Mouse (Mus musculus) CH12.LX (cell line): ENCODE results near the gene Stau1. TPM values are rescaled to one million over a fixed set of nuclear protein-coding genes. Genes with fewer than 3 reads are reported as not detected.

ENCODE experiments used
- DNase-seq: peaks from one replicate; pipeline ENCODE4 v3.0.0-alpha.2; 2013; ENCODE audit errors: extremely low read depth
- H3K27ac ChIP-seq: 2 replicates; pipeline ENCODE4 v1.5.1; 2012; ENCODE audit warnings: low read depth, mild to moderate bottlenecking, control low read depth, moderate library complexity; ENCODE audit not compliant: insufficient read depth
- H3K27me3 ChIP-seq: replicated peaks from 2 replicates; pipeline ENCODE3; 2012; ENCODE audit warnings: inconsistent platforms
- H3K36me3 ChIP-seq, 2 experiments: replicated peaks in 1 of 2; 2 replicates each; pipeline versions ENCODE3 to v1.6.1; 2012; ENCODE audit warnings: inconsistent platforms in 1 of 2, low read length in 1 of 2, mild to moderate bottlenecking in 1 of 2, mixed read lengths in 1 of 2, moderate library complexity in 1 of 2; ENCODE audit not compliant: control insufficient read depth in 1 of 2, insufficient read depth in 1 of 2
- H3K4me1 ChIP-seq, 2 experiments: 2 replicates each; pipeline ENCODE4 v1.6.1; 2012; ENCODE audit warnings: inconsistent platforms in 1 of 2, moderate library complexity in 1 of 2; ENCODE audit not compliant: insufficient read depth in 2 of 2, control insufficient read depth in 1 of 2
- H3K4me2 ChIP-seq: 2 replicates; pipeline ENCODE4 v1.6.1; 2012; ENCODE audit warnings: low read depth, mild to moderate bottlenecking, control low read depth; ENCODE audit not compliant: poor library complexity, insufficient read depth, severe bottlenecking
- H3K4me3 ChIP-seq, 3 experiments: fragments of 150-350 bp in 1 of 3; sonication (generic) in 1 of 3; replicated peaks in 1 of 3; 2 replicates each; pipeline versions ENCODE3 to v1.5.1; 2011 to 2012; ENCODE audit warnings: low read depth in 2 of 3, low read length in 2 of 3, mild to moderate bottlenecking in 2 of 3, moderate library complexity in 2 of 3, control low read depth in 1 of 3, improper control_type of control experiment in 1 of 3, inconsistent platforms in 1 of 3, mixed read lengths in 1 of 3; ENCODE audit not compliant: poor library complexity in 1 of 3
- H3K79me2 ChIP-seq: replicated peaks from 2 replicates; pipeline ENCODE4 v1.6.1; 2012; ENCODE audit warnings: mild to moderate bottlenecking, moderate library complexity; ENCODE audit not compliant: control insufficient read depth, poor library complexity, insufficient read depth, severe bottlenecking; ENCODE audit errors: extremely low read depth
- H3K9ac ChIP-seq: 2 replicates; pipeline ENCODE4 v1.6.1; 2012; ENCODE audit warnings: low read depth, mild to moderate bottlenecking, control low read depth, moderate library complexity; ENCODE audit not compliant: insufficient read depth
- H3K9me3 ChIP-seq: replicated peaks from 2 replicates; pipeline ENCODE3; 2012; ENCODE audit warnings: low read length, inconsistent platforms, mixed read lengths
- EP300 ChIP-seq: IDR thresholded peaks from 2 replicates; pipeline ENCODE4 v1.6.1; 2011; ENCODE audit warnings: low read length, improper control_type of control experiment
- MAFK ChIP-seq: IDR thresholded peaks from 2 replicates; pipeline ENCODE4 v1.6.1; 2011; ENCODE audit warnings: low read length, improper control_type of control experiment; ENCODE audit not compliant: insufficient replicate concordance
- MXI1 ChIP-seq: IDR thresholded peaks from 2 replicates; pipeline ENCODE4 v1.6.1; 2011; ENCODE audit warnings: mild to moderate bottlenecking, low read depth, low read length, improper control_type of control experiment
- NELFE ChIP-seq: IDR thresholded peaks from 2 replicates; pipeline ENCODE4 v1.6.1; 2011; ENCODE audit warnings: low read depth, low read length, improper control_type of control experiment
- NRF1 ChIP-seq: IDR thresholded peaks from 2 replicates; pipeline ENCODE4 v1.6.1; 2014; ENCODE audit warnings: low read depth, mild to moderate bottlenecking, inconsistent platforms, low read length, improper control_type of control experiment, moderate library complexity
- RAD21 ChIP-seq: IDR thresholded peaks from 2 replicates; pipeline ENCODE4 v1.6.1; 2011; ENCODE audit warnings: low read depth, mild to moderate bottlenecking, low read length, improper control_type of control experiment, moderate library complexity
- RCOR1 ChIP-seq: conservative IDR thresholded peaks from 2 replicates; pipeline ENCODE4 v1.6.1; 2012; ENCODE audit warnings: low read depth, mild to moderate bottlenecking, inconsistent platforms, low read length, improper control_type of control experiment
- USF2 ChIP-seq: conservative IDR thresholded peaks from 2 replicates; pipeline ENCODE4 v1.6.1; 2011; ENCODE audit warnings: low read depth, low read length, improper control_type of control experiment
- ZKSCAN1 ChIP-seq: IDR thresholded peaks from 2 replicates; pipeline ENCODE4 v1.6.1; 2012; ENCODE audit warnings: low read depth, inconsistent platforms, low read length, improper control_type of control experiment, borderline replicate concordance
- dilution Hi-C: fragments of 300-500 bp; cut with MboI; formaldehyde crosslinking; loops from 2 replicates; pipeline ENCODE4 v1.14.3; 2020; ENCODE audit warnings: low sequenced_read_pairs; ENCODE audit not compliant: extremely low pct_unique_long_range_greater_than_20kb, extremely low pct_ligation_motif_present
- in situ Hi-C: fragments of 300-500 bp; cut with MboI; formaldehyde crosslinking; loops from 3 replicates; pipeline ENCODE4 v1.14.3; 2019; ENCODE audit warnings: low sequenced_read_pairs, low pct_ligation_motif_present, low pct_unique_long_range_greater_than_20kb, mixed read lengths
- polyA plus RNA-seq: library from polyadenylated mRNA; unstranded; fragments of >175 nt; gene quantifications from 2 replicates; pipeline ENCODE4 v1.2.1, GENCODE M21; 2012; ENCODE audit warnings: low read depth; ENCODE audit not compliant: insufficient read length
- total RNA-seq, 2 experiments: library from RNA; depleted of rRNA; stranded (reverse); fragments of 300-350 nt in 1 of 2; fragments of >200 nt in 1 of 2; gene quantifications; 2 replicates each; pipeline ENCODE4 v1.2.3; 2012 to 2014

Stau1 gene
- total and polyA plus RNA-seq, 3 experiments = 8.0 to 36.2 (median 10.3) TPM

DNA sequence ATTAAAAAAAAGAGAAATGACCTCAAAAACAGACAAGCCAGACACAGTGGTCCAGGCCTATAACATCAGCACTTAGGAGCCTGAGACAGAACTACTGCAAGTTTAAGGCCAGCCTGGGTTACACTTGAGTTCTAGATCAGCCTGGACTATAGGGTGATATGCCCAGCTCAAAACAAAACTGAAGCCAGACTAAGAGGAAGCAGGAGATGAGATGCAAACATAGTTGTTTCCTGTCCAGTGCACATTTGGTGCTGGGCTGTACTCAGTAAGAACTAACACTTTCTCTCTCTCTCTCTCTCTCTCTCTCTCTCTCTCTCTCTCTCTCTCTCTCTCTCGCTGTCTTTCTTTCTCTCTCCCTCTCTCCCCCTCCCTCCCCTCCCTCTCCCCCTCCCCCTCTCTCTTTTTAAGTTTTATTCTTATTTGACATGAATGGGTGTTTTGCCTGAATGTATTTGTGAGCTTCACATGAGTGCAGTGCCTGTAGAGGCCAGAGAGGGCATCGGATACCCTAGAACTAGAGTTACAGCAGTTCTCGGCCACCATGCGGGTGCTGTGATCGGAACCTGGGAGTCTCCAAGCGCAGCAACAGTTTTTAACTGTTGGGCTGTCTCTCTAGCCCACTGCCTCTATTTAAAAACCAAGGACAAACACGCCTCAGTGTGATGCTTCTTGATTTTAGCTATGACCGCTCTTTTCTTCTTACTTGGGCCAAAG is 95.2 kb downstream of the Stau1 start (continued):
- TF ChIP-seq RCOR1 = no peak
- no peak for TF ChIP-seq MXI1
- TF ChIP-seq MAFK = no peak
- TF ChIP-seq ZKSCAN1 = no peak
- no peak for TF ChIP-seq NRF1

DNA sequence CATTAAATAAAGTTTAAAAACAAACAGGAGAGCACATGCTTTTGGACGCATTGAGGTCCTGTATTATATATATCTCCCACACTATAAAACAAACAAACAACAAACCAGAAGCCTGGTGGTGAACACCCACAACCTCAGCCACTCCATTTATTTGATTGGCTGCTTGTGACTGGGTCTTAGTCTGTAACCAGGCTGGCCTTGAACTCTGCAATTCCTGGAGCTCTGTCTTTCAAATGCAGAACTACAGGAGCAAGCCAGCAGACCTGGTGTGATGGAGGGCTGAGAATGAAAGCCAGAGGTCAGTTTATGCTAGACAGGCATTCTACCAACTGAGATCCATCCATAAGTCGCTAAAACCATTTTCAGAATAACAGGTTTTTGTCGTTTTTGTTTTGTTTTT is 96.4 kb downstream of the Stau1 start:
- no peak for DNase-seq
- Histone ChIP-seq H3K27me3 (no peaks in the 10 kb centered on the region), H3K9me3 (peaks cover 5% of the 10 kb centered on the region), H3K4me2 (no peak overlapping the region), H3K79me2 (no peaks in the 10 kb centered on the region), H3K9ac (no peak overlapping the region), H3K36me3 (peaks cover 2 to 23% of the 10 kb centered on the region in 2 experiments), H3K4me1 (peaks cover 2 to 16% of the 10 kb centered on the region in 2 experiments; a peak in 2 of 4 replicates), H3K27ac (no peak overlapping the region)
- dilution Hi-C loops (no loop called here), in situ Hi-C loops (no loop called here)
- TF ChIP-seq NRF1 (no peak), RAD21 (no peak), NELFE (no peak), ZKSCAN1 (no peak), USF2 (no peak)
- TF ChIP-seq, all 38 proteins: peak for 0
- no peak overlapping the region for H3K4me3 ChIP-seq

DNA sequence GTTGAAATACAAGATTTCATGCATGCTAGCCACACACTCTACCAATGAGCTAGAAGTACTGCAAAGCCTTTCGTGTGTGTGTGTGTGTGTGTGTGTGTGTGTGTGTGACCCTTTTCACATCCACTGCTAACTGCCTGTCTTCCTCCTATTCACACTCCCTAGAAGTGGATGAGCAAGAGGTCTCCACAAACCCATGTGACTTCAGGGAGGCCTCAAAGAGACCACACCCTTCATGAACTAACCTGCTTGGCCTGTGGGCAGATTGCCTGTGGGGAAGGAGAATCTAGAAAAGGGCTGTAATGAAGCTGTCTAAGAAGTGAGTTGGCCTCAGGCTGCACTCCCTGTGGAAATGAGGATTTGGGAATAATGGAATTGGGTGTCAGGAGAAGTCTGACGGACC is 96.9 kb downstream of the Stau1 start:
- DNase-seq = no peak
- in situ Hi-C loops (no loop called here), dilution Hi-C loops (no loop called here)
- no peak for TF ChIP-seq MAFK
- TF ChIP-seq EP300 = no peak
- TF ChIP-seq ZKSCAN1 = no peak
- Histone ChIP-seq H3K4me1 (peaks cover 2 to 16% of the 10 kb centered on the region in 2 experiments; a peak in 2 of 4 replicates), H3K36me3 (peaks cover 8 to 29% of the 10 kb centered on the region in 2 experiments), H3K4me3 (no peak overlapping the region), H3K79me2 (no peaks in the 10 kb centered on the region), H3K9ac (no peak overlapping the region), H3K4me2 (no peak overlapping the region), H3K9me3 (peaks cover 5% of the 10 kb centered on the region), H3K27ac (no peak overlapping the region), H3K27me3 (no peaks in the 10 kb centered on the region)

Other genes starting within 250 kb of the Stau1 start
- 6.0 and 7.1 TPM in 2 replicates for gene Trp53rkb, start 203.8 kb downstream of the Stau1 start, total RNA-seq (2012; rRNA removed)
- 7.0 and 8.8 TPM in 2 replicates for gene Trp53rkb, start 203.8 kb downstream of the Stau1 start, total RNA-seq (2014; rRNA removed)
- 7.8 and 9.1 TPM in 2 replicates for gene Trp53rkb, start 203.8 kb downstream of the Stau1 start, polyA plus RNA-seq
- 11.2 and 12.5 TPM in 2 replicates for gene Arfgef2, start 190.7 kb downstream of the Stau1 start, total RNA-seq (2012; rRNA removed)
- 8.2 and 9.2 TPM in 2 replicates for gene Arfgef2, start 190.7 kb downstream of the Stau1 start, total RNA-seq (2014; rRNA removed)
- 15.3 and 18.7 TPM in 2 replicates for gene Arfgef2, start 190.7 kb downstream of the Stau1 start, polyA plus RNA-seq
- gene Cse1l, start 90.3 kb downstream of the Stau1 start, total RNA-seq (2012; rRNA removed) = 76.0 and 101 TPM in 2 replicates
- 165 and 167 TPM in 2 replicates for gene Cse1l, start 90.3 kb downstream of the Stau1 start, total RNA-seq (2014; rRNA removed)
- gene Cse1l, start 90.3 kb downstream of the Stau1 start, polyA plus RNA-seq = 131 and 162 TPM in 2 replicates
- 157 and 186 TPM in 2 replicates for gene Ddx27, start 18.9 kb upstream of the Stau1 start, total RNA-seq (2012; rRNA removed)
- 137 and 139 TPM in 2 replicates for gene Ddx27, start 18.9 kb upstream of the Stau1 start, total RNA-seq (2014; rRNA removed)
- 224 and 228 TPM in 2 replicates for gene Ddx27, start 18.9 kb upstream of the Stau1 start, polyA plus RNA-seq
- gene Znfx1, start 66.7 kb upstream of the Stau1 start, total RNA-seq (2012; rRNA removed) = 8.1 and 9.0 TPM in 2 replicates
- gene Znfx1, start 66.7 kb upstream of the Stau1 start, total RNA-seq (2014; rRNA removed) = 4.1 and 5.1 TPM in 2 replicates
- gene Znfx1, start 66.7 kb upstream of the Stau1 start, polyA plus RNA-seq = 7.7 and 9.0 TPM in 2 replicates
- 2.5 and 2.6 TPM in 2 replicates for gene Kcnb1, start 193.9 kb upstream of the Stau1 start, total RNA-seq (2012; rRNA removed)
- 5.0 and 5.1 TPM in 2 replicates for gene Kcnb1, start 193.9 kb upstream of the Stau1 start, total RNA-seq (2014; rRNA removed)
- gene Kcnb1, start 193.9 kb upstream of the Stau1 start, polyA plus RNA-seq = 5.6 and 6.6 TPM in 2 replicates
- gene Ptgis, start 244.3 kb upstream of the Stau1 start, total RNA-seq (2012; rRNA removed) = 7.0 and 7.7 TPM in 2 replicates
- gene Ptgis, start 244.3 kb upstream of the Stau1 start, total RNA-seq (2014; rRNA removed) = 12.2 and 13.4 TPM in 2 replicates
- gene Ptgis, start 244.3 kb upstream of the Stau1 start, polyA plus RNA-seq = 15.9 and 19.1 TPM in 2 replicates